Mouse (Mus musculus): ENCODE results near the gene Stk10. TPM values are rescaled to one million over a fixed set of nuclear protein-coding genes. Genes with fewer than 3 reads are reported as not detected.

The Stk10 gene
- polyA plus RNA-seq, 1 experiment from 2014 or later, result 2.4 TPM

DNA sequence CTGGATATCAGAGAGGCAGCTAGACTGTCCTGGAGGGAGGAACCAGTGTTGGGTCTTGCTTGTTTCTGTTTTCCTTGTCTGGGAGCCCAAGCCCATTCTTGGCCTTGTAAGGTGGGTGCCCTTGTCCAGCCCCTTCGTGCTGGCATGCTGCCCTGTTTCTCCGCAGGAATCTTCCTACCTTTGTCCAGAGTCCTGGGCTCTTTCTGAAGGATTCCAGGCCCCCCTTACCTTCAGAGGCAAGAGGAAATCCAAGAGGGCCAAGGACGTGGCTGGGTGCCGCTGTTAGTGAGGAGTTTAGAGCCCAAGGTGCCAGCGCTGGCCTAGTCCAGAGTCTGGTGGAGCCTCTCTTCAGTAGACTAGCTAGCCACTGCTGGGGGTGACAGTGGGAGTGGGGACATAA, 11.4 kb downstream of the Stk10 start:
- WGBS, result 88% methylated on average over 5 of the region's 5 CpGs
- Histone ChIP-seq H3K9me3 (ENCODE audit: control insufficient read depth, low read length) (no peaks in the 10 kb centered on the region), H3K9ac (ENCODE audit: low read depth, low read length) (no peak overlapping the region), H3K36me3 (ENCODE audit: control insufficient read depth, insufficient read depth, low read length) (no peaks in the 10 kb centered on the region), H3K4me2 (ENCODE audit: low read length) (no peak overlapping the region), H3K4me3 (ENCODE audit: low read length) (no peak overlapping the region), H3K27ac (ENCODE audit: low read depth, low read length) (no peak overlapping the region), H3K27me3 (replicated peaks; ENCODE audit: control insufficient read depth, insufficient read depth, low read length) (no peaks in the 10 kb centered on the region), H3K4me1 (ENCODE audit: control insufficient read depth, insufficient read depth, low read depth, low read length) (peaks cover 10% of the 10 kb centered on the region)
- no peak for ATAC-seq

DNA sequence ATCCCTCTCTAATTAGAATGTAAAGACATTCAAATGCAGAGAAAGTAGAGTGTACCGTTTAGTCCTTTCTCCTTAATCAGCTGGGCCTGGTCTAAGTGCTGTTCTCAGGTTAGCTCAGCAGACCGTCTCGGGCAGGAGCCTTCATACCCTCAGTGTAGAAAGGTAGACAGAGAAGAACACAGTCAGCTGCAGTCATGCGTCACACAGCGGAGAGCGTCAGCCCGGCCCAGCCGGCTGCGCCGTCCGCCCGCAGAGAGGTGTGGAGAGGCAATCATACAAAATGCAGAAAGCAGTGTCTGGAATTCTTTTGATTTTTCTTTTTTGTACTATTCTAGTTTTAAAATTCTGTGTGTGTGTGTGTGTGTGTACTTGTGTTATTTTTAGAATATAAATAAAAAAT, 12.5 kb downstream of the Stk10 start:
- Histone ChIP-seq H3K4me1 (ENCODE audit: control insufficient read depth, insufficient read depth, low read depth, low read length) (peaks cover 13% of the 10 kb centered on the region), H3K27ac (ENCODE audit: low read depth, low read length) (no peak overlapping the region), H3K4me2 (ENCODE audit: low read length) (no peak overlapping the region), H3K9ac (ENCODE audit: low read depth, low read length) (no peak overlapping the region), H3K27me3 (replicated peaks; ENCODE audit: control insufficient read depth, insufficient read depth, low read length) (no peaks in the 10 kb centered on the region), H3K36me3 (ENCODE audit: control insufficient read depth, insufficient read depth, low read length) (no peaks in the 10 kb centered on the region), H3K9me3 (ENCODE audit: control insufficient read depth, low read length) (no peaks in the 10 kb centered on the region), H3K4me3 (ENCODE audit: low read length) (no peak overlapping the region)
- peak; percentile 46; the same call in 1 of the 2 replicates for ATAC-seq
- WGBS, result 40% methylated on average over 12 of the region's 12 CpGs

DNA sequence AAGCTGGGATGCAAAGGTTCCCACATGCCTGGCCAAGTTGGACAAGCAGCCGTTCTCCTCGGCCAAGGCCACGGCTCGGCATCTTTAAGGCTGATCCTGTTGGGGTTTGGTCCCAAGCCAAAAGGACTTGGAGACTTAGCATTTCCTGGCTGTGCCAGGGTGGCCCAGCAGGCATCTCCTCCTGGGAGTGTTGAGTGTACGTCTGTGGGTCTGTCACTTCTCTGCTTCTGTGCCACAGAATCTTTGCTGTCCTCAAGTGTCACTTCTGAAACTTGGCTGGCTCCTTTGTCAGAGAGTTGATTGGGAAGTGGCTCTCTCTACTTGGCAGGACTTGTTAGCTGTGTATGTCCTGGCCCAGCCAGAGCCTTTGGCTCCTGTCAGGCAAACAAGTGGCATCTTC, 13.4 kb downstream of the Stk10 start:
- WGBS, result 62% methylated on average over 5 of the region's 5 CpGs
- no peak overlapping the region for H3K4me2 ChIP-seq (ENCODE audit: low read length)
- H3K9ac ChIP-seq (ENCODE audit: low read depth, low read length), result no peak overlapping the region
- H3K4me3 ChIP-seq (ENCODE audit: low read length), result no peak overlapping the region
- no peaks in the 10 kb centered on the region for H3K36me3 ChIP-seq (ENCODE audit: control insufficient read depth, insufficient read depth, low read length)
- ATAC-seq, result peak; percentile 50; the same call in 1 of the 2 replicates
- no peaks in the 10 kb centered on the region for H3K9me3 ChIP-seq (ENCODE audit: control insufficient read depth, low read length)
- no peak overlapping the region for H3K27ac ChIP-seq (ENCODE audit: low read depth, low read length)
- peaks cover 13% of the 10 kb centered on the region for H3K4me1 ChIP-seq (ENCODE audit: control insufficient read depth, insufficient read depth, low read depth, low read length)
- no peaks in the 10 kb centered on the region for H3K27me3 ChIP-seq (replicated peaks; ENCODE audit: control insufficient read depth, insufficient read depth, low read length)

DNA sequence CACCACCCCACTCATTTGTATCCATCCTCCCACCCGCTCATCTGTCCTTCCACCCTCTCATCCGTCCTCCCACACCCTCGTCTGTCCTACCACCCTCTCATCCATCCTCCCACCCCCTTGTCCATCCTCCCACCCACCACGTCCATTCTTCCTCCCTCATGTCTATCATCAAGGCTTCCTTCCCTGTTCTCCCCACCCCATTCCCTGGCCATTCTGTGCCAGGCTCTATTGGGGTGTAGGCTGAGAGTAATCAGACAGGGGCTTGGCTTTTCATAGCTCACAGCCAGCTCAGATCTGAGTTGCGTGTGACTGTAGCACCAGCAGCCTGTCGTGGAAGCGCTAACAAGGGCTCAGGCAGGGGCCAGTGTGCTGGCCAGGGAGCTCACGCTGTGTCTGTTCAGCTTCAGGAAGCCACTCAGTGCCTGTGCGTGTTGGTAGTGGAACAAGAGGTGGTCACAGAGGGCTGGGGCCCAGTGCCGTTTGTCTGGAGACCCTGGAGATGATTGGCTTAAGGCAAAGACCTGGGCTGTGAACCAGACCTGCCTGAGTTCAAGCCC, 14.4 kb downstream of the Stk10 start:
- Histone ChIP-seq H3K27me3 (replicated peaks; ENCODE audit: control insufficient read depth, insufficient read depth, low read length) (no peaks in the 10 kb centered on the region), H3K9ac (ENCODE audit: low read depth, low read length) (no peak overlapping the region), H3K4me3 (ENCODE audit: low read length) (no peak overlapping the region), H3K36me3 (ENCODE audit: control insufficient read depth, insufficient read depth, low read length) (no peaks in the 10 kb centered on the region), H3K4me1 (ENCODE audit: control insufficient read depth, insufficient read depth, low read depth, low read length) (peaks cover 23% of the 10 kb centered on the region), H3K9me3 (ENCODE audit: control insufficient read depth, low read length) (no peaks in the 10 kb centered on the region), H3K4me2 (ENCODE audit: low read length) (no peak overlapping the region), H3K27ac (ENCODE audit: low read depth, low read length) (no peak overlapping the region)
- ATAC-seq, result no peak
- 72% methylated on average over 10 of the region's 10 CpGs for WGBS

DNA sequence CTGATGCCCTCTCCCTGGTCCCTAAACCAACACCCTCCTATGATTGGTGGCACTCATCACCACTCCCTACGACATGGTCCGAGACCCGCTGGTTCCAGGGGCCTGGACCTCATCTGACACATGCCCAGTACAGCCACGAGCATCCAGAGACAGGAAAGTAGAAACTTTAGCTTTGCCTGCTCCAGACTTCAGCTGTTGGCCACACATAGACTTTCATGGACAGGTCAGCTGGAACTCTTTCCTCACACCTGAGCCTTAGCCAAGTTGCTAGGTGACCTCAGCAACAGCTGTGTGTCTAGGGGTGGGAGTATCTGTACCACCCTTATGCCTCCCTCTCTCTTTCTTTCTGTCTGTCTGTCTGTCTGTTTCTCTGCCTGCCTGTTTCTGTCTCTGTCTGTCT, 15.1 kb downstream of the Stk10 start:
- H3K4me1 ChIP-seq (ENCODE audit: control insufficient read depth, insufficient read depth, low read depth, low read length), result peaks cover 29% of the 10 kb centered on the region
- H3K27me3 ChIP-seq (replicated peaks; ENCODE audit: control insufficient read depth, insufficient read depth, low read length), result no peaks in the 10 kb centered on the region
- H3K36me3 ChIP-seq (ENCODE audit: control insufficient read depth, insufficient read depth, low read length), result no peaks in the 10 kb centered on the region
- no peaks in the 10 kb centered on the region for H3K9me3 ChIP-seq (ENCODE audit: control insufficient read depth, low read length)
- ATAC-seq, result no peak
- H3K4me2 ChIP-seq (ENCODE audit: low read length), result no peak overlapping the region
- whole genome bisulfite sequencing, result 90% methylated on average over 4 of the region's 4 CpGs
- no peak overlapping the region for H3K27ac ChIP-seq (ENCODE audit: low read depth, low read length)
- no peak overlapping the region for H3K4me3 ChIP-seq (ENCODE audit: low read length)
- peak overlapping the region; percentile 1; the same call in 1 of the 2 replicates for H3K9ac ChIP-seq (ENCODE audit: low read depth, low read length)

- Histone ChIP-seq H3K4me3 (ENCODE audit: low read length) (no peak overlapping the region), H3K27me3 (replicated peaks; ENCODE audit: control insufficient read depth, insufficient read depth, low read length) (no peaks in the 10 kb centered on the region), H3K9ac (ENCODE audit: low read depth, low read length) (no peak overlapping the region), H3K27ac (ENCODE audit: low read depth, low read length) (no peak overlapping the region), H3K4me2 (ENCODE audit: low read length) (no peak overlapping the region), H3K9me3 (ENCODE audit: control insufficient read depth, low read length) (no peaks in the 10 kb centered on the region), H3K4me1 (ENCODE audit: control insufficient read depth, insufficient read depth, low read depth, low read length) (peaks cover 29% of the 10 kb centered on the region), H3K36me3 (ENCODE audit: control insufficient read depth, insufficient read depth, low read length) (no peaks in the 10 kb centered on the region)
- WGBS, result 50% methylated on average over 6 of the region's 6 CpGs
- no peak for ATAC-seq
Observed at GRCm38 (mm10) chr11:32549236-32549635, 16.1 kb downstream of the Stk10 start.

DNA sequence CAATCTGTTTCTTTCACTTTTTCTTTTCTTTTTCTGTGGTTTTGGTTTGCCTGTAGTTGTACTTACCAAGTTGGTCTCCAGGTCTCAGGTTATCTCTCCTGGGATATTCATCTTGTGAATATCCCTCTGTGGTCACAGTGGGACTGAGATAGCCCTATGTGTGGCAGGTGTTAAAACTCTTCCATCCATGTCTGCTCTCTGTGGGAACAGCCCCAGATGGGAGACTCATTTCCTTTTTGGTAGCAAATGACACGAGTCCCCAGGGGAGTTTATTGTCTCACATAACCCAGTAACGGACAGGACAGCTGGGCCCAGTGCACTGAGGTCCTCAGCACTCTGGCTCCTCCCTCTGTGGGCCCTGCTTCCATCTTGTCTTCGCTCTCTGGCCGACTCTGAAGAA, 17.0 kb downstream of the Stk10 start:
- Histone ChIP-seq H3K4me3 (ENCODE audit: low read length) (no peak overlapping the region), H3K4me1 (ENCODE audit: control insufficient read depth, insufficient read depth, low read depth, low read length) (peaks cover 29% of the 10 kb centered on the region), H3K36me3 (ENCODE audit: control insufficient read depth, insufficient read depth, low read length) (no peaks in the 10 kb centered on the region), H3K9ac (ENCODE audit: low read depth, low read length) (no peak overlapping the region), H3K27ac (ENCODE audit: low read depth, low read length) (no peak overlapping the region), H3K4me2 (ENCODE audit: low read length) (no peak overlapping the region), H3K9me3 (ENCODE audit: control insufficient read depth, low read length) (no peaks in the 10 kb centered on the region), H3K27me3 (replicated peaks; ENCODE audit: control insufficient read depth, insufficient read depth, low read length) (no peaks in the 10 kb centered on the region)
- 29% methylated on average over 4 of the region's 4 CpGs for WGBS
- no peak for ATAC-seq

- H3K9ac ChIP-seq (ENCODE audit: low read depth, low read length), result no peak overlapping the region
- no peak for ATAC-seq
- H3K36me3 ChIP-seq (ENCODE audit: control insufficient read depth, insufficient read depth, low read length), result no peaks in the 10 kb centered on the region
- H3K4me3 ChIP-seq (ENCODE audit: low read length), result no peak overlapping the region
- no peaks in the 10 kb centered on the region for H3K9me3 ChIP-seq (ENCODE audit: control insufficient read depth, low read length)
- no peak overlapping the region for H3K4me2 ChIP-seq (ENCODE audit: low read length)
- WGBS, result 94% methylated on average over 4 of the region's 4 CpGs
- no peak overlapping the region for H3K27ac ChIP-seq (ENCODE audit: low read depth, low read length)
- no peaks in the 10 kb centered on the region for H3K27me3 ChIP-seq (replicated peaks; ENCODE audit: control insufficient read depth, insufficient read depth, low read length)
- H3K4me1 ChIP-seq (ENCODE audit: control insufficient read depth, insufficient read depth, low read depth, low read length), result peaks cover 27% of the 10 kb centered on the region
Observed at GRCm38 (mm10) chr11:32551056-32551455, 18.0 kb downstream of the Stk10 start.

- Histone ChIP-seq H3K4me2 (ENCODE audit: low read length) (no peak overlapping the region), H3K27ac (ENCODE audit: low read depth, low read length) (peak overlapping the region; percentile 72)
- WGBS, result 43% methylated on average over 12 of the region's 12 CpGs
Observed at GRCm38 (mm10) chr11:32551579-32552297, 18.6 kb downstream of the Stk10 start.

More at GRCm38 (mm10) chr11:32551579-32552297, 18.6 kb downstream of the Stk10 start:
- peaks cover 24% of the 10 kb centered on the region for H3K4me1 ChIP-seq (ENCODE audit: control insufficient read depth, insufficient read depth, low read depth, low read length)
- peak; percentile 79 for ATAC-seq
- no peaks in the 10 kb centered on the region for H3K27me3 ChIP-seq (replicated peaks; ENCODE audit: control insufficient read depth, insufficient read depth, low read length)
- no peak overlapping the region for H3K4me3 ChIP-seq (ENCODE audit: low read length)
- H3K9me3 ChIP-seq (ENCODE audit: control insufficient read depth, low read length), result no peaks in the 10 kb centered on the region
- no peak overlapping the region for H3K9ac ChIP-seq (ENCODE audit: low read depth, low read length)
- no peaks in the 10 kb centered on the region for H3K36me3 ChIP-seq (ENCODE audit: control insufficient read depth, insufficient read depth, low read length)
